Mouse (Mus musculus): ENCODE measurements at regions not wholly inside any gene's neighbourhood (a gene's known extent, or its start where the extent isn't known, plus 50 kb on each side); places are given as distances from the start of the nearest gene placed in this dataset.
A peak's percentile ranks its signal among the peaks of the same experiment; 100 is the strongest.

DNA sequence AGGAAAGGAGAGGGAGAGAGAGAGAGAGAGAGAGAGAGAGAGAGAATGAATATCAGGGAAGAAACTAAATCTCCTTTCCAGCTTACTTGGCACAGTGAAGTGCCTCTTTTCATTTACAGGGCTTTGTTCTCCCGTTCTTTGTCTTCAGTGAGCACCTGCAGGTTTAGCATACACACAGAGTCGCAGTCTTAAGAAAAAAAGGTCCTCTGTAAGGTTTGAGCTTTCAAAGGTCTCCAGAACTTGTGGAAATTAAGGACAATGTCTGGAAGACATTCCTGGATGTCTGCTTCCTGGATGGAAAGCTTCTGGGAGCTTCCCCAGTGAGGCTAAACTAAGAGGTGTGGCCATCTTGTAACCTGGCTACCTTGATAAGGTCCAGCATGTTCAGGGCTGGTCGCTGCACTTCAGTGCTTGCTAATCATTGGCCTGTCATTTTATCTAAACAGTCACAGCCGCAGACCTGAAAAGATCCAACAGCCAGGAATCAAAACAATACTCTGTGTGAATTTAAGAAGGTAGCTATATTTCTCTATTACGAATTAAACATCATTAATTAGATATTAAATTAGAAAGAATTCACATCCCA is 113.1 kb upstream of the Ralgapa2 start:
- no peak for DNase-seq (ENCODE audit: low spot score in 2 of 2)

DNA sequence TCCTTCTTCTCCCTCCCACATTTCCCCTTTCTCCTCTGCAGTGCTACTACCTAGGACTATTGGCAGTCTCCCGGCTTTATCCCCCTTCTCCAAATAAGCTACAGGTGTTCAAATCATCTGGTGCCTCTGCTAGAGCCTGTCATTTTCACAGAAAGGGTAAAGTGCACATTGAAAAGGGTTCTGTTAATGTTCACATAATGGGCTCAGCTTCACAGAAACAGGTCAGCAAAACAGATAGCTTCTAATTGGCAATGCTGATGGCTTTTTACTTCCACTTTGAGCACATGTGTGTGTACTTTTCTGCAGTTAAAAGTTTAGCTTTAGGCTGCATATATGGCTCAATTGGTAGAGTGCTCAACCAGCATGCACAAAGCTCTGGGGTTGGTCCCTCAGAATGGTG is 114.4 kb upstream of the Ralgapa2 start:
- DNase-seq (ENCODE audit: low spot score in 2 of 2): no peak

DNA sequence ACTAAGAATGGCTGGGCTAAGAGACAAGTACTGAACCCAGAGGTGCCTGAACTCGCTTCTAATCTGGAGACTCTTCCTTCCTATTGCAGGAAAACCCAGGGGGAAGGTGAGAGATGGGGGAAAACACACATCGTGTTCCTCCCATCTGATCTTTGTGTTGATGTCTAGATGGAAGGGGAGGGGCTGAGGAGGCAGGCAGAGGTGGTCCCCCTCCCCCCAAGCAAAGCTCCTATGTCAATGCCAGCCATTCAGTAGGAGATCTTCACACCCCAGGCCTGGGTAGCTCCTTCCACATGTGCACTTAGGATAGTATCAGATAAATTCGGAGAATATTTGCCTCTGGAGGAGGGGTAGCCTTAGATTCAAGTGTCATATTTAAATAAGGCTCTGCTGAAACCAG is 118.0 kb upstream of the Ralgapa2 start:
- no peak for DNase-seq (ENCODE audit: low spot score in 2 of 2)

DNA sequence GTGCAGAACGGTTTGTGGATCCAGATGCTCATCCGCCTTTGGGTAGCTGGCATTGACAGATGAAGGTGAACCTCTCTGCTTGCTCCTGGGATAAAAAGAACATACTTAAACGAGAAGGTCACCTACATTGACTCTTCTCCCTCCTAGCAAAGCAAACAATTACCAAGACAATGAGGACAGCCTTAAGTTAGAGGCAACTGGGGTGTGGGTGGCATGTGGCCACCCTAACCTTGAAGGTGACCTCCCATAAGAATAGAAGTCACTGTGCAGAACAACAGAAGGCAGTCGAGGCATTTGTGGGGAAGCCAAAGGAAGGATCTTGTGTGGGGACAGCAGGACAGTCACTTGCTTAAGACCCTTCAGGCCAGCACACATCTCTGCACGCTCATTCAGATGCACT is 119.0 kb upstream of the Ralgapa2 start:
- no peak for DNase-seq (ENCODE audit: low spot score in 2 of 2)

- DNase-seq (ENCODE audit: low spot score in 2 of 2): peak; percentile 56 to 59
Measured at GRCm38 (mm10) chr2:146633329-146634070, 121.4 kb upstream of the Ralgapa2 start.

DNA sequence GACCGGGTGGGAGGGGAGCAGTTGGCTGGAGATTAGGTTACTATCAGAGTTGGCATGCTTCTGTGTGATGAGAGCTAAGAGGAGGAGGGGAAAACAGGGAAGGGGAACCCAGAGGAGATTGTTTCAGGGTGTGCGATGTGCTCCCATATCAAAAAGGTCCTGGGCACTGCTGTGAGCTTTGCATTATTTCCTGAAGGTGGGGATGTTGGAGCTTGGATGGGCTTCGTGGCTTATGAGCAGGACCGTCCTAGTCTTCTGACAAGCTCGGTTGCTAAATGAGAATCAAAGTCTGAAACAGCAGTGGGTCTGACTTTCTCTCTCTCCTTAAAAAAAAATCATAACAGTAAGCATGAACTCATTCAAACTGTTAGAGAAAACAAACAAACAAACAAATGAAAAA is 125.4 kb upstream of the Ralgapa2 start:
- DNase-seq (ENCODE audit: low spot score in 2 of 2): no peak

DNA sequence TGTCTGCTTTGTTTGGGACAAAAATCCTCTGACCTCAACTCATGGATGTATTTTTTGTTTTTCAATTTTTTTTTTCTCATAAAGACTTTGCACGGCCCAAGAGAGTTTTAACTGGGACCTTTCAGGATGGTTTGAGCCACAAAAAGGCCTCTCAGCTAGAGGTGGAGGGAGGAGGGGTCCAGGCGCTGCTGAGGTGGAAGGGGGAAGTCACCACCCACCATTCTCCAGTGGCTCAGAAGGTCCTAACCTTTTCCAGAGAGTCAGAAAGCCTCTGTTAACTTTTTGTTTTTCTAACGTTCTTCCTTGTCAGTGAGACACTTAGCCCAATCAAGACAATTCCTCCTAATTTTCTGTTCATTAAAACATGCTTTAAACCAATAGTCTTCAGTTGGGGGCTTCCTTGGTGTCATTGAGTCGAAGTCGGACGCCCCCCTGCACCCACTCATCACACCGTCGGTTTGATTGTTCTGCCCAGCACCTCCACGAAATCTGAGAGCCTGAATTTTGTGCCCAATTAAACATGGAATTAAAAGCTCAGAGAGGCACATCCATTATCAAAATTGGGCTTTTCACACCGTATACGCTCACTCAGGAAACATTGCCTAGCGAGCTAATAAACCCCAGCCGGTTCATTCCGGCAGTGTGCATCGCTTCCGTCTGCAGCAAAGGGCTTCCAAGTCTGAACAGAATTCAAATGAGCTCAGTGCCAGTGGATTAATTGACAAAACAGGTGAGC is 134.3 kb upstream of the Ralgapa2 start:
- no peak for DNase-seq (ENCODE audit: low spot score in 2 of 2)

- DNase-seq (ENCODE audit: low spot score in 2 of 2): no peak
Measured at GRCm38 (mm10) chr2:146646973-146647282, 134.8 kb upstream of the Ralgapa2 start.

GRCm38 (mm10) chr2:146661346-146661745 is 149.2 kb upstream of the Ralgapa2 start:
- DNase-seq (ENCODE audit: low spot score in 2 of 2): no peak

GRCm38 (mm10) chr2:146672761-146673160 is 160.6 kb upstream of the Ralgapa2 start:
- no peak for DNase-seq (ENCODE audit: low spot score in 2 of 2)

GRCm38 (mm10) chr2:146681979-146682378 is 169.8 kb upstream of the Ralgapa2 start:
- no peak for DNase-seq (ENCODE audit: low spot score in 2 of 2)

DNA sequence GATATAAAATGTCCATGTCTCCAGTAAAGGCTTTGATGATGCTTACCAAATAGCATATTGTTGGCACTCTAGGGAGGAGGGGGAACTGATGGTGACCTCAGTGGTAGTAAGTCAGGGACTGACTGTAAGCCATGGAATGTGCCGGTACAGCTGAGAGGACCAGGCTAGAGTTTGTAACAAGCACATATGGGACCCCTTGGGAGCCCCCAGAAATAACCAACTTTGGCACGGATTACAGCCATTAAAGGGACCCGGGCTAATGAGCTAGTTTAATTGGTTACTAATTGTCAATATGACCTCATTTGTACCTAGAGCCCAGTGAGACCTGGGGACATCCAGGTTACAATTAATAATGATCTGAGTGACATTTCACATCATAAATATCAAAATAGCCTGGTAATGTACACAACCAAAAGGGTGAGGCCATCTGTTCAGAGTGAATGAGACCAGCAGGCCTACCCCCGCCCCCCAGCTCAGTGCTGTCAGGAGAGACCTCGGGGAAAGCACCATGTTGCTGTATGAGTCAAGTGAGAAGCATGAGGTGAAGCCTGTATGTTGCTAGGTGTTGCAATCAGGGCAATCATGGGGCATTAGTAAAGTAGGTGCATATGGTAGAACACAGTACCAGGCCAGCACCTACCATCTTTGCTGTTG is 169.7 kb upstream of the Kiz start:
- no peak for DNase-seq (ENCODE audit: low spot score in 2 of 2)

DNA sequence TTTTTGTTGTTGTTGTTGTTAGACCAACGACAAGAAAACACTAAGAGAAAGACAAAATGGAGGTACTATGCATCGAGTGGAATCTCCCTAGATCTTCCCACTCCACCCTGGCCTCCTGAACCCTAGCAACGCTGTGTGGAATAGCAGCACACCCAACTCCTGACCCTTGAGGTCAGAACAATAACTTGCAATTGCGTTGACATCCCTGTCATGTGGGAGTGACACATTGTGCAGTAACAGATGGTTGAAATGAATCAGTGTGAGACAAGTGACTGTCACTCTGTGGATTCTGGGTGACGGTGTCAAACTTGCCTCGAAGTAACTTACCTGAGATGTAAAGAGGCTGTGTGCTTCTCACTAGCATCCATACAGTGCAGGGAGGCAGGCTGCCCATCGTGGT is 167.1 kb upstream of the Kiz start:
- DNase-seq (ENCODE audit: low spot score in 2 of 2): no peak

GRCm38 (mm10) chr2:146693484-146693883 is 162.2 kb upstream of the Kiz start:
- DNase-seq (ENCODE audit: low spot score in 2 of 2): no peak

- no peak for DNase-seq (ENCODE audit: low spot score in 2 of 2)
Measured at GRCm38 (mm10) chr2:146694041-146694440, 161.6 kb upstream of the Kiz start.

GRCm38 (mm10) chr2:146696277-146696676 is 159.4 kb upstream of the Kiz start:
- no peak for DNase-seq (ENCODE audit: low spot score in 2 of 2)

DNA sequence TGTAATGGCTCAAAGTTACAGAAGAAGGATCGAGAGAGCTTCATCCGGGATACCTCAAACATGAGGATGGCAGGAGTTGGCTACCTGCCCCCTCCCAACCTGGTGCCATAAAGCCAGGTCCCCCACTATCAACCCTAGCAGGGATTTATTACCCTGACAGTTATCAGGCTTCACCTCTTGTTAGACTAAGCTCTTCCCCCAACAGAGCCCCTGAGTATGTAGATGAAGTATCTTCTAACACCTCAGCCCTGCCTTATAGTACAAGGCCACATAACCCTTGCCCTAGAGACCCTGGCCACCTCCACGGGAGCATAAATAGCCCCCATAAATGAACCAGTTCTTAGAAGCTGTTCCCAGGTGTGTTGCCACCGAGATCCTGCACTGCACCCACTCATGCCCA is 158.9 kb upstream of the Kiz start:
- DNase-seq (ENCODE audit: low spot score in 2 of 2): no peak

DNA sequence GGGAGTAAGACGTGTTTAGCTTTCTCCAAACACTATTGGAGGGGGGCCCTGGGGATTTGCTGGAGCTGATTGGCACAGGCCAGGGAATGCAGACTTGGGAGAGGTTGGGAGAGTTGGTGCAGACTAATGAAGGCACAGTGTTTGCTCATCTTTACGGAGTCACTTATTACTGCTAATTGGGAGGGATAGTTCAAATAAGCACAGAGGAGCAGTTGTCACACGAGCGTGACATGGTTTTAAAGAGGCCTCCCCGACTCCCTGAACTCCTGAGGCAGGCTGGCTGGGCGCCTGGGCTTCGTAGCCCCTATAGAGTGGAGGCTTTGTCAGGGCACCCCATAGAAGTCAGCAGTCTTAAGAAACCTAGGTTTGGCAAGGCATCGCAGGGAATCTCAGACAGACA is 145.0 kb upstream of the Kiz start:
- peak; percentile 4 to 5 for DNase-seq (ENCODE audit: low spot score in 2 of 2)

DNA sequence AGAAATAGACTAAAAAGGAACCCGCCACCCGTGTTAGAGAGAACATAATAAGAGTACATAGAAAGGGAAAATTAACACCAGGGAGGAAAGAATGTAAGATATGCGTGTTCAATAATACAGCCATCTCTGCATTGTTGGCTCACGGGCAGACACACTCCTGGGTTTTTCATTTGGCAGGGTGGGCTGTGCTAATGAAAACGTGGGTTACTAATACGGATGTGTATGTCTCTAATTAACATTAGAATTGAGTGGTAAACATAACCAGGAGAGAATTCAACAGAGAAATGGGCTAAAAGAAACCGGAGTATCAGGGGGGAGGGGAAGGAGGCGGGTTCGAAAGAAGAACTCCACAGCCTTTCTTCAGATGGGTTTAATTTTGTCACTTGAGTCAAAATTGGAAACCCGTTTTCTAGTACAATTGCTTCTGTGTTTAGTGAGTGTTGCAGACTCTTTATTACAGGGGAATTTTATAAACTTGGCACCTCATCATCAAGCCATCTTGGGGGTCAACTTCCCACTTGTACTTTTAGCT is 134.4 kb upstream of the Kiz start:
- DNase-seq (ENCODE audit: low spot score in 2 of 2): no peak

DNA sequence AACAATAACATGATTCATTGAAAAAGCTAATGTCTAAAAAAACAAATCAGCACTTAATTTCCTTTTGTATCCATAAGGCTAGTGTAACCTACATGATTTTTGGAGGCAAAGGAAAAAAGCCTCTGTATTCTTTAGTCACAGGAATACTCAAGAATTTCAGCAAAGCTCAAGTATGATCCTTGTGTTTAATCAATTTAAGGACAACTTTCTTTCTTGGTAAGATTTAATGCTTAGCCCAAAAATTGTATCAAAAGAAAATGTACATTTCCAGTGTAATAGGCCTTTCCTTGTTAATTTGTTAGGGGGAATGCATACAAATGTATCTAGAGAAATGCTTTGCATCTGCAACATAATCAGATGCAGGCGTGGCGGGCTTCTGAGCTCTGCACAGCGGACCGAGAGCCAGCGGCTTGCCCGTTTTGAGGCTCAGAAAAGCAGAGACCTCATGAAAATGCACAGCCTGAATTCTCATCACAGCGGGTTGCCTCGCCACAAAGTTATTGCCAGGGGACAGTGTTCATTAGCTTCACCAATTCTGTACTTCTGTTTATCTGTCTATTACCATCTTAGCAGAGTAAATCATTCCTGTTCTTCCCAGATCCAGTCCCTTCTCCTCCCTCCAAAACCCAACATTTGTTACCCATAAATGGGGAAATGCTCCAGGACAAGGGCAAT is 133.2 kb upstream of the Kiz start:
- DNase-seq (ENCODE audit: low spot score in 2 of 2): no peak

DNA sequence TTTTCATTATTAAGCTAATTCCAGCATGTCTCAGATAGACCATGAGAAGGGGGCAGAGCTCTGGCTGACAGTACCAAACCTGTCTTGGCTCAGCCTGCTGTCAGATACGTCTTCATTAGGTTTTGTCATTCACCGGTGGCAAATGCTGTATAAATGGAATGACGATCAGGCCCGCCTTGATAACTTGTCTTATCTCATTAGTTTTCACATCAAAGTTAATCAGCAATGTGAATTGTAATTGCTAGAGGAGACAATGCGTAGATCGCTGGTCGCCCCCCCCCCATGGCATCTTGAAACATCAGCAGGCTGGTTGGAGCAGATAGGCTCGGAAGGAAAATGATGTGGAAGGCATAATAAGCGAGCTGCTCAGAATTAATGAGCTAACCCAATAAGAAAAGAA is 132.5 kb upstream of the Kiz start:
- DNase-seq (ENCODE audit: low spot score in 2 of 2): no peak

DNA sequence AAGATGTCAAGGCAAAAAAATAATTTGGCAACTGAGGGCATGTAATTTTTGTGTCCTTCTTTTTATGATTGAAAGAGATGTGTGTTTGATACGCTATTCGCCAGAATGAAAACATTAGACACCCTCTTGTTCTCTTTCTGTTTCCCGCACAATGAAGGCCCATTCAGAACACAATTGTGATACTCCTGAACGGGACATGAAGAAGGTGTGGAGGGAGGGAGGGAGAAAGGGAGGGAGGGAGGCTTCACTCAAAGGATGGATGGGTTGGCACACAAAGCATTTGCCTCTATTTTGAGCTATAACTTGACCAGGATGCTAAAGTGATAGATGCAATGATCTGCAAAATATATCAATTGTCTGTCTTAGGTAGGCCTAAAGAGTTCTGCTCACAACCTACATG is 132.0 kb upstream of the Kiz start:
- no peak for DNase-seq (ENCODE audit: low spot score in 2 of 2)

All from right cerebral cortex, postnatal 36 days (tissue).